Mouse (Mus musculus): ENCODE data around the gene Unc93a2. TPM values are rescaled to one million over a fixed set of nuclear protein-coding genes. Genes with fewer than 3 reads are reported as not detected.
"Not testable (repeated sequence)": the region's sequence is repeated elsewhere in the genome, so short reads cannot be mapped to it uniquely, and the experiment has no call there.

Gene Unc93a2
- polyA plus RNA-seq, 1 experiment from 2014 or later, result not detected

- DNase-seq (ENCODE audit: low spot score); ATAC-seq (ENCODE audit: insufficient read depth, low FRiP score, low TSS enrichment): not testable (repeated sequence)
These were observed 69.4 kb downstream of the Unc93a2 start for GRCm38 (mm10) chr17:7315693-7316382.

More at GRCm38 (mm10) chr17:7315693-7316382, 69.4 kb downstream of the Unc93a2 start:
- H3K27ac ChIP-seq (ENCODE audit: low read depth, low read length); H3K27me3 ChIP-seq (ENCODE audit: control insufficient read depth, insufficient read depth, low read length); H3K4me3 ChIP-seq (ENCODE audit: low read depth, low read length); H3K4me1 ChIP-seq (ENCODE audit: control insufficient read depth, insufficient read depth, low read length); H3K9me3 ChIP-seq (ENCODE audit: control insufficient read depth, low read length); H3K4me2 ChIP-seq (ENCODE audit: low read depth); H3K36me3 ChIP-seq (ENCODE audit: control insufficient read depth, insufficient read depth, low read length); H3K9ac ChIP-seq (ENCODE audit: low read length): not testable (repeated sequence)
- 88% methylated on average over 6 of the region's 8 CpGs for WGBS

Other genes with a start within 250 kb of the Unc93a2 start
- gene Rps6ka2, start 215.3 kb downstream of the Unc93a2 start, polyA plus RNA-seq (2014; fragmentation: Nextera tagmentation; extraction: Ambion mirVana), result 35.2 and 35.6 TPM in 2 replicates
- gene Tcp10a, start 60.8 kb downstream of the Unc93a2 start, polyA plus RNA-seq (2014; fragmentation: Nextera tagmentation; extraction: Ambion mirVana), result not detected in 2 replicates
- gene Ttll2, start 32.8 kb downstream of the Unc93a2 start, polyA plus RNA-seq (2014; fragmentation: Nextera tagmentation; extraction: Ambion mirVana), result not detected in 2 replicates
- not detected in 2 replicates for gene Gm49630, start 13.5 kb downstream of the Unc93a2 start, polyA plus RNA-seq (2014; fragmentation: Nextera tagmentation; extraction: Ambion mirVana)